Mouse (Mus musculus): ENCODE measurements around the gene Ikzf2. TPM values are rescaled to one million over a fixed set of nuclear protein-coding genes. Genes with fewer than 3 reads are reported as not detected.

The Ikzf2 gene
- polyA plus RNA-seq, 2 experiments = 2.6 to 4.6 TPM

DNA sequence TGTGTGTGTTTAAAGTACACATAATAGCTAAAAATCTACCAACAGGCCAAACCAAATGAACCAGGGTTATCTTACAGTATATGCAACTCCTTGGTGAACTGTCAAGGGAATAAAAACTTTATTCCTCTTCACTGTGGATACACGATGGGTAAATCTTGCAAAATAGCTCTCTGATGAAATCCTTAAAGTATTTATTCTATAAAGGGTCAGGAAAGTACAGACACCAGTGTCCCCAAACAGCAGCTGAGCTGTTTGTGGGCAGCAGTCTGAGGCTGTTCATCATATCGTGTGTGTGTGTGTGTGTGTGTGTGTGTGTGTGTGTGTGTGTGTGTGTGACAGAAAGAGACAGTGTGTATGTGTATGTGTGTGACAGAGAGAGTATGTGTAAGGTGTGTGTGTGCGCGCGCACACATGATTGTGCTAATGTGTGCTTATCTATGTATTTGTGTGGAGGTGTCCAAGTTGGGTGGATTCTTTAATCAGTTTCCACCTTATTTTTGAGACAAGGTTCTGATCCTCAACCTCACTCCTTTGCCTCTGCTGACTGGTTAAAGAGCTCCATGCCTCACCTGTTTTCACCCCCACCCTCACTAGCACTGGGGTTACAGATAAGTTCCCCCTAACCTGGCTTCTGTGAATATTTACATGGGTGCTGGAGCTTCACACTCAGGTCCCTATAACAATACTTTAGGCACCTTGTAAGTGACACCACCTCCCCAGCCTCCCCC, 102.9 kb downstream of the Ikzf2 start:
- H3K9ac ChIP-seq (ENCODE audit: low read depth, low read length, severe bottlenecking) = no peak overlapping the region
- no peak overlapping the region for H3K27ac ChIP-seq (replicated peaks; ENCODE audit: low read depth, low read length)
- no peaks in the 10 kb centered on the region for H3K27me3 ChIP-seq (ENCODE audit: control insufficient read depth, insufficient read depth, low read length)
- 90% methylated on average over 5 of the region's 5 CpGs for WGBS
- TF ChIP-seq POLR2A (IDR thresholded peaks at IDR 0.05; ENCODE audit: borderline replicate concordance, extremely low read depth, insufficient read depth, insufficient read length) = no peak
- no peaks in the 10 kb centered on the region for H3K9me3 ChIP-seq (ENCODE audit: control insufficient read depth, low read length)
- ATAC-seq (ENCODE audit: low FRiP score, low read depth) = no peak
- no peak for DNase-seq (ENCODE audit: low spot score)
- no peaks in the 10 kb centered on the region for H3K36me3 ChIP-seq (ENCODE audit: control insufficient read depth, insufficient read depth, low read length)
- no peak overlapping the region for H3K4me3 ChIP-seq (replicated peaks; ENCODE audit: low read length)
- H3K4me1 ChIP-seq (ENCODE audit: control insufficient read depth, insufficient read depth, low read length) = no peaks in the 10 kb centered on the region
- no peak overlapping the region for H3K4me2 ChIP-seq (replicated peaks; ENCODE audit: low read depth, low read length, severe bottlenecking)

DNA sequence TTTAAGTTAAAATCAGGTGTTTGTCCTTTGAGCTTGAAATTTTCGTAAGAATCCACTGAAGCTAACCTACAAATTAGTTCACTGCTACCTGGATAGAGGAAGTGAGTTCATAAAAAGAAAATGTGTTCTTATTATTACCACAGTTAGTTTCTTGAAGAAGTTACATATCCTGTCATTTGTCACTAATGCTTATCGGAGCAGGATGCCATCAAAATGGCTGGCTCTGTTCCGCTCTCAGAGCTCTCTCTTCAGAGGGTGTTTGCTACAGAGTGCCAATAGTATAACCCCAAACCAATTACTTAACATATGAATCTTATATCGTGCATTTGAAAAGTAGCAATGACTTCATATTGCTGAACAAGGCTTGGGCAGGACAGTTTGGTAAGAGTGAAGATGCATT, 108.1 kb downstream of the Ikzf2 start:
- Histone ChIP-seq H3K27ac (replicated peaks; ENCODE audit: low read depth, low read length) (no peak overlapping the region), H3K36me3 (ENCODE audit: control insufficient read depth, insufficient read depth, low read length) (no peaks in the 10 kb centered on the region), H3K4me3 (replicated peaks; ENCODE audit: low read length) (no peak overlapping the region), H3K9me3 (ENCODE audit: control insufficient read depth, low read length) (no peaks in the 10 kb centered on the region), H3K4me1 (ENCODE audit: control insufficient read depth, insufficient read depth, low read length) (no peaks in the 10 kb centered on the region), H3K4me2 (replicated peaks; ENCODE audit: low read depth, low read length, severe bottlenecking) (no peak overlapping the region), H3K27me3 (ENCODE audit: control insufficient read depth, insufficient read depth, low read length) (no peaks in the 10 kb centered on the region), H3K9ac (ENCODE audit: low read depth, low read length, severe bottlenecking) (no peak overlapping the region)
- no peak for DNase-seq (ENCODE audit: low spot score)
- 86% methylated on average over 4 of the region's 4 CpGs for WGBS
- no peak for ATAC-seq (ENCODE audit: low FRiP score, low read depth)
- no peak for TF ChIP-seq POLR2A (IDR thresholded peaks at IDR 0.05; ENCODE audit: borderline replicate concordance, extremely low read depth, insufficient read depth, insufficient read length)

DNA sequence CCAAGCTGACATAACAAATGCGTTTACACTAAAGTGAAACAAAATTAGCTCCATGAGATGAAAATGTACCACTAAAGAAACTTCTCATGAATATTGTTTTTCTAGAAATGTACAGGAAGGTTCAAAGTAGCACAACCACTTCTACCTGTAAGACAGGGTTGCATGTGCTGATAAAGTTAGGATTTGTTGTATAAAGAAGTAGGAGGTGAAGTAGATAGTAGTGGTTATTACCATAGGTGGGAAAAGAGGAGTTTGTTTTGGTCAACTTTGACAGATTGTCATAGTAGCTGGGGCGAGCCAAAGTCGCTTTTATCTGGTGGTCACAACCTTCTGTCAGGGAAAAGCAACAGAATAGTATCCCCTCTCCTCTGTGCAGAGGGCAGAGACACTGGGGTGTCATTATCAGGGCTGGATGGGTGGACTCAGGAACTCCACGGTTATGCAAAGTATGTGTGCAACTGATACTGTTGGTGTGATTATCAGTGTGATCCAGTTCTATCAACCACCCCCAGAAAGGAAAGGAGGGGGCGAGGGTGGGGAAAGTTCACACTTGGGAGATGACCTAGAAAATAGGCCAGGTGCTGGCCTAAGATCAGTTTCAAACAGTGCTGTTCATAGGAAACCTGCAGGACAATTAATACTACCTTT, 127.5 kb downstream of the Ikzf2 start:
- WGBS = 81% methylated on average over 5 of the region's 5 CpGs
- Histone ChIP-seq H3K36me3 (ENCODE audit: control insufficient read depth, insufficient read depth, low read length) (no peaks in the 10 kb centered on the region), H3K4me2 (replicated peaks; ENCODE audit: low read depth, low read length, severe bottlenecking) (no peak overlapping the region), H3K4me3 (replicated peaks; ENCODE audit: low read length) (no peak overlapping the region), H3K9ac (ENCODE audit: low read depth, low read length, severe bottlenecking) (no peak overlapping the region), H3K4me1 (ENCODE audit: control insufficient read depth, insufficient read depth, low read length) (no peaks in the 10 kb centered on the region), H3K27ac (replicated peaks; ENCODE audit: low read depth, low read length) (no peak overlapping the region), H3K27me3 (ENCODE audit: control insufficient read depth, insufficient read depth, low read length) (no peaks in the 10 kb centered on the region), H3K9me3 (ENCODE audit: control insufficient read depth, low read length) (no peaks in the 10 kb centered on the region)
- TF ChIP-seq POLR2A (IDR thresholded peaks at IDR 0.05; ENCODE audit: borderline replicate concordance, extremely low read depth, insufficient read depth, insufficient read length) = no peak
- ATAC-seq (ENCODE audit: low FRiP score, low read depth) (no peak), DNase-seq (ENCODE audit: low spot score) (no peak)

DNA sequence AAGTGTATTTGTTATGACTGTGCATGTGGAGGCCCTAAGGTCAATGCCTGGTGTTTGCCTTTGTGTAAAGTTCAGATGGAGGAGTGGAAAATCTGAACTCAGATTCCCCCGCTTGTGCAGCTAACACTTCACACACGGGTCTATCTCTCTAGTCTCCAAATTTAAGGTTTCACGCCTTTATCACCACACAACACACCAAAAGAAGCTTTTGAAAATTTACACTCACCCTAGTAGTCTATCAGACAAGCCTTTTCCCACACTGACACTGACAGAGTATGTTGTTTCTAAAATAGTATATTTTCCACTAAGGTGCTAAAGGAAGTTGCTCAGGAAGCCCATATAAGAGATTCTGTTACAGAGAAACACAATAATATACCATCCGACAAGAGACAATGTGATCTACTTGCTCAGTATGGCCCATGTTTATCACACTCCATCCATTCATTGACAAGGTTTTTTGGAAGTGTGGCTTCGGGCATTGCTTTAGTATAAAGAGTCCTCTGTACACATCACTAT, 131.4 kb downstream of the Ikzf2 start:
- Histone ChIP-seq H3K9me3 (ENCODE audit: control insufficient read depth, low read length) (no peaks in the 10 kb centered on the region), H3K4me3 (replicated peaks; ENCODE audit: low read length) (no peak overlapping the region), H3K4me1 (ENCODE audit: control insufficient read depth, insufficient read depth, low read length) (no peaks in the 10 kb centered on the region), H3K27me3 (ENCODE audit: control insufficient read depth, insufficient read depth, low read length) (no peaks in the 10 kb centered on the region), H3K27ac (replicated peaks; ENCODE audit: low read depth, low read length) (no peak overlapping the region), H3K4me2 (replicated peaks; ENCODE audit: low read depth, low read length, severe bottlenecking) (no peak overlapping the region), H3K9ac (ENCODE audit: low read depth, low read length, severe bottlenecking) (no peak overlapping the region), H3K36me3 (ENCODE audit: control insufficient read depth, insufficient read depth, low read length) (no peaks in the 10 kb centered on the region)
- DNase-seq (ENCODE audit: low spot score) (no peak), ATAC-seq (ENCODE audit: low FRiP score, low read depth) (no peak)
- TF ChIP-seq POLR2A (IDR thresholded peaks at IDR 0.05; ENCODE audit: borderline replicate concordance, extremely low read depth, insufficient read depth, insufficient read length) = no peak
- WGBS = 93% methylated on average over 5 of the region's 5 CpGs

DNA sequence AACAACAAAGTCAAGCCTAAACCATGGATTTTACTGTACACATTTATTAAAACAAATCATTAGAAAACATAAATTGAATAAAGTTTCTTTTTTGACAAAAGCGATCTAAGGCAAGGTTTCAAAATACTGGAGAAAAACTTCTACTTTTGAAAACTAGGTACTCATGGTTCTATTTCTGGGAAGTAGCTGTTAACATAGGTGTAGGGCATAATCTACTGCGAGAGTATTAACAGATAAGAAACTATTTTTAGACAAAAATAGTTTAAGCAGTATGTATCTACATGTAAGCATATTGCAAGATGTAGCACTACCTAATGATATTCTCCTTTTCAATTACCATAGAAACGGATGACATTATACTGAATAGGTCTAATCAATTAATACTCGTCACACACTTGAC, 137.1 kb downstream of the Ikzf2 start:
- no peak for ATAC-seq (ENCODE audit: low FRiP score, low read depth)
- no peak overlapping the region for H3K9ac ChIP-seq (ENCODE audit: low read depth, low read length, severe bottlenecking)
- WGBS = 88% methylated on average over 4 of the region's 4 CpGs
- no peaks in the 10 kb centered on the region for H3K9me3 ChIP-seq (ENCODE audit: control insufficient read depth, low read length)
- H3K27me3 ChIP-seq (ENCODE audit: control insufficient read depth, insufficient read depth, low read length) = no peaks in the 10 kb centered on the region
- H3K27ac ChIP-seq (replicated peaks; ENCODE audit: low read depth, low read length) = no peak overlapping the region
- no peak overlapping the region for H3K4me3 ChIP-seq (replicated peaks; ENCODE audit: low read length)
- no peaks in the 10 kb centered on the region for H3K4me1 ChIP-seq (ENCODE audit: control insufficient read depth, insufficient read depth, low read length)
- TF ChIP-seq POLR2A (IDR thresholded peaks at IDR 0.05; ENCODE audit: borderline replicate concordance, extremely low read depth, insufficient read depth, insufficient read length) = no peak
- H3K36me3 ChIP-seq (ENCODE audit: control insufficient read depth, insufficient read depth, low read length) = no peaks in the 10 kb centered on the region
- H3K4me2 ChIP-seq (replicated peaks; ENCODE audit: low read depth, low read length, severe bottlenecking) = no peak overlapping the region
- no peak for DNase-seq (ENCODE audit: low spot score)

Measured in limb, embryonic 14.5 days (tissue).